Mouse (Mus musculus): ENCODE measurements around the gene 3830417A13Rik. TPM values are rescaled to one million over a fixed set of nuclear protein-coding genes. Genes with fewer than 3 reads are reported as not detected.

3830417A13Rik gene
- polyA plus RNA-seq (2015; fragmentation: Nextera tagmentation; extraction: Ambion mirVana), result 0.14 TPM in 1 of 2 replicates, not detected in the other

GRCm38 (mm10) chrX:64173248-64173647, at the start of gene 3830417A13Rik:
Gene 3830417A13Rik (plus strand): TSS chrX:64173548.
- DNase-seq (ENCODE audit: low spot score), result no peak

- no peak for DNase-seq (ENCODE audit: low spot score)
Measured at GRCm38 (mm10) chrX:64152098-64152497, 21.2 kb upstream of the 3830417A13Rik start, which contains the start of gene Gm6760. Gene Gm6760 (minus strand): TSS chrX:64152198.

GRCm38 (mm10) chrX:64181246-64181645, 7.9 kb downstream of the 3830417A13Rik start:
- no peak for DNase-seq (ENCODE audit: low spot score)

Other genes with a start within 250 kb of the 3830417A13Rik start
- not detected in 2 replicates for gene Gm6760, start 21.4 kb upstream of the 3830417A13Rik start, polyA plus RNA-seq (2015; fragmentation: Nextera tagmentation; extraction: Ambion mirVana)
- gene Slitrk4, start 103.4 kb downstream of the 3830417A13Rik start, polyA plus RNA-seq (2015; fragmentation: Nextera tagmentation; extraction: Ambion mirVana), result 0.04 TPM in 2 replicates